Mouse (Mus musculus): ENCODE measurements around the gene Agmo. TPM values are rescaled to one million over a fixed set of nuclear protein-coding genes. Genes with fewer than 3 reads are reported as not detected.

Gene Agmo
- polyA plus RNA-seq, 1 experiment from 2014 or later: 0.09 TPM

Other genes with a start within 250 kb of the Agmo start
- gene Meox2, start 133.1 kb upstream of the Agmo start, polyA plus RNA-seq (2014; fragmentation: Nextera tagmentation; extraction: Ambion mirVana): 13.6 and 16.6 TPM in 2 replicates